Mouse (Mus musculus) splenic B cell, adult 2 months (primary cell): ENCODE measurements around the gene Csnk2b.
A peak's percentile ranks its signal among the peaks of the same experiment; 100 is the strongest.
"Not testable (repeated sequence)": the region's sequence is repeated elsewhere in the genome, so short reads cannot be mapped to it uniquely, and the experiment has no call there.

Experiments
- DNase-seq: peaks from one replicate; pipeline ENCODE4 v3.0.0-alpha.2; 2011; ENCODE audit warnings: low read depth, low spot score
- H3K27me3 ChIP-seq: 2 replicates; pipeline ENCODE4 v1.6.1; 2012; ENCODE audit warnings: mild to moderate bottlenecking, low read length, moderate library complexity, mixed read lengths; ENCODE audit not compliant: control insufficient read depth, poor library complexity, insufficient read depth, severe bottlenecking
- H3K36me3 ChIP-seq: 2 replicates; pipeline ENCODE4 v1.6.1; 2012; ENCODE audit warnings: mild to moderate bottlenecking, low read length, moderate library complexity, mixed read lengths; ENCODE audit not compliant: control insufficient read depth, poor library complexity, insufficient read depth, severe bottlenecking

Gene Csnk2b

GRCm38 (mm10) chr17:35135591-35136320, 13.9 kb upstream of the Csnk2b start:
- Histone ChIP-seq H3K36me3 (peaks cover 10% of the 10 kb centered on the region), H3K27me3 (no peaks in the 10 kb centered on the region)
- DNase-seq, result no peak

- peak; percentile 97 for DNase-seq
- Histone ChIP-seq H3K36me3 (peaks cover 5% of the 10 kb centered on the region), H3K27me3 (no peaks in the 10 kb centered on the region)
Observed at GRCm38 (mm10) chr17:35134801-35135590, 13.1 kb upstream of the Csnk2b start, which contains the start of gene Bag6. Bag6 (plus strand) TSS chr17:35135178.

- Histone ChIP-seq H3K36me3 (peaks cover 2% of the 10 kb centered on the region; the same call in 1 of the 2 replicates), H3K27me3 (no peaks in the 10 kb centered on the region)
- DNase-seq, result no peak
Observed at GRCm38 (mm10) chr17:35133517-35133916, 11.7 kb upstream of the Csnk2b start.

GRCm38 (mm10) chr17:35132174-35132560, 10.3 kb upstream of the Csnk2b start:
- DNase-seq, result no peak
- Histone ChIP-seq H3K36me3 (no peaks in the 10 kb centered on the region), H3K27me3 (no peaks in the 10 kb centered on the region)

GRCm38 (mm10) chr17:35131500-35132173, 9.8 kb upstream of the Csnk2b start, which contains the start of gene Apom:
Apom (minus strand) TSS chr17:35132050.
- Histone ChIP-seq H3K36me3 (no peaks in the 10 kb centered on the region), H3K27me3 (no peaks in the 10 kb centered on the region)
- no peak for DNase-seq

GRCm38 (mm10) chr17:35131038-35131437, 9.2 kb upstream of the Csnk2b start:
- DNase-seq, result no peak
- H3K36me3 ChIP-seq, result no peaks in the 10 kb centered on the region
- no peaks in the 10 kb centered on the region for H3K27me3 ChIP-seq

- no peak for DNase-seq
- H3K27me3 ChIP-seq, result no peaks in the 10 kb centered on the region
- H3K36me3 ChIP-seq, result peaks cover 6% of the 10 kb centered on the region; the same call in 1 of the 2 replicates
Observed at GRCm38 (mm10) chr17:35128996-35129395, 7.1 kb upstream of the Csnk2b start.

- H3K27me3 ChIP-seq, result no peaks in the 10 kb centered on the region
- no peak for DNase-seq
- H3K36me3 ChIP-seq, result peaks cover 8% of the 10 kb centered on the region; the same call in 1 of the 2 replicates
Observed at GRCm38 (mm10) chr17:35127017-35127416, 5.2 kb upstream of the Csnk2b start.

- peak; percentile 76 for DNase-seq
- no peaks in the 10 kb centered on the region for H3K27me3 ChIP-seq
- H3K36me3 ChIP-seq, result peaks cover 8% of the 10 kb centered on the region; the same call in 1 of the 2 replicates
Observed at GRCm38 (mm10) chr17:35126206-35126611, 4.4 kb upstream of the Csnk2b start, which contains the start of gene D17H6S53E. D17H6S53E (plus strand) TSS chr17:35126373.

- Histone ChIP-seq H3K27me3 (no peaks in the 10 kb centered on the region; the same call in 1 of the 2 replicates), H3K36me3 (peaks cover 8% of the 10 kb centered on the region; the same call in 1 of the 2 replicates)
- no peak for DNase-seq
Observed at GRCm38 (mm10) chr17:35125578-35125977, 3.7 kb upstream of the Csnk2b start.

GRCm38 (mm10) chr17:35125081-35125480, 3.2 kb upstream of the Csnk2b start:
- Histone ChIP-seq H3K36me3 (peaks cover 8% of the 10 kb centered on the region; the same call in 1 of the 2 replicates), H3K27me3 (no peaks in the 10 kb centered on the region; the same call in 1 of the 2 replicates)
- peak; percentile 26 for DNase-seq

GRCm38 (mm10) chr17:35124261-35124896, 2.5 kb upstream of the Csnk2b start:
- not testable (repeated sequence) for H3K27me3 ChIP-seq, DNase-seq, H3K36me3 ChIP-seq

- H3K36me3 ChIP-seq, H3K27me3 ChIP-seq, DNase-seq: not testable (repeated sequence)
Observed at GRCm38 (mm10) chr17:35123287-35123686, 1.4 kb upstream of the Csnk2b start.

- Histone ChIP-seq H3K36me3 (peaks cover 10% of the 10 kb centered on the region; the same call in 1 of the 2 replicates), H3K27me3 (no peaks in the 10 kb centered on the region; the same call in 1 of the 2 replicates)
- DNase-seq, result peak; percentile 98
Observed at GRCm38 (mm10) chr17:35121143-35121799, 582 bp downstream of the Csnk2b start, which contains the start of gene Gpank1. Gpank1 (plus strand) TSS chr17:35121455.
